14 mouse cellular contexts compared by ENCODE assay signal in genomic region chr9:24421221-24421620, GRCm38 (mm10).
"Had no signal": no experiment of that assay in that cellular context is flagged by ENCODE, and none has a peak within 500 bp of the region (broad histone marks: within the 10 kb centered on the region; RNA-seq: fewer than 3 reads in every experiment).

No protein-coding gene starts in this region.

- H3K27me3 ChIP-seq: neural tube, embryonic 15.5 days; stomach, embryonic 15.5 days had no signal

- H3K4me1 ChIP-seq: neural tube, embryonic 15.5 days; stomach, embryonic 15.5 days had no signal

- H3K4me3 ChIP-seq: neural tube, embryonic 15.5 days; stomach, embryonic 15.5 days had no signal

- H3K9ac ChIP-seq: neural tube, embryonic 15.5 days; stomach, embryonic 15.5 days had no signal

- H3K27ac ChIP-seq: neural tube, embryonic 15.5 days; stomach, embryonic 15.5 days; stomach, postnatal 0 days had no signal

- DNase-seq: right cerebral cortex, adult 18-20 months; right cerebral cortex, postnatal 14 days; right cerebral cortex, postnatal 25 days; right cerebral cortex, postnatal 4 days; spleen, adult 18-20 months; thymus, adult 18-20 months; thymus, adult 2 months; thymus, postnatal 14 days; thymus, postnatal 25 days; thymus, postnatal 36 days; thymus, postnatal 4 days had no signal

- H3K9me3 ChIP-seq: neural tube, embryonic 15.5 days; stomach, embryonic 15.5 days had no signal

- H3K36me3 ChIP-seq: stomach, embryonic 15.5 days had no signal
